Mouse (Mus musculus) bone marrow macrophage, adult 2 months (primary cell): ENCODE data around the gene 2310007B03Rik.

Experiments used
- CTCF ChIP-seq: IDR thresholded peaks from 2 replicates; pipeline ENCODE4 v1.5.1; 2012; ENCODE audit warnings: low read depth, mild to moderate bottlenecking, low read length, moderate library complexity
- POLR2A ChIP-seq: IDR thresholded peaks from 2 replicates; pipeline ENCODE4 v1.6.1; 2012; ENCODE audit warnings: mild to moderate bottlenecking, low read depth, low read length, borderline replicate concordance

DNA sequence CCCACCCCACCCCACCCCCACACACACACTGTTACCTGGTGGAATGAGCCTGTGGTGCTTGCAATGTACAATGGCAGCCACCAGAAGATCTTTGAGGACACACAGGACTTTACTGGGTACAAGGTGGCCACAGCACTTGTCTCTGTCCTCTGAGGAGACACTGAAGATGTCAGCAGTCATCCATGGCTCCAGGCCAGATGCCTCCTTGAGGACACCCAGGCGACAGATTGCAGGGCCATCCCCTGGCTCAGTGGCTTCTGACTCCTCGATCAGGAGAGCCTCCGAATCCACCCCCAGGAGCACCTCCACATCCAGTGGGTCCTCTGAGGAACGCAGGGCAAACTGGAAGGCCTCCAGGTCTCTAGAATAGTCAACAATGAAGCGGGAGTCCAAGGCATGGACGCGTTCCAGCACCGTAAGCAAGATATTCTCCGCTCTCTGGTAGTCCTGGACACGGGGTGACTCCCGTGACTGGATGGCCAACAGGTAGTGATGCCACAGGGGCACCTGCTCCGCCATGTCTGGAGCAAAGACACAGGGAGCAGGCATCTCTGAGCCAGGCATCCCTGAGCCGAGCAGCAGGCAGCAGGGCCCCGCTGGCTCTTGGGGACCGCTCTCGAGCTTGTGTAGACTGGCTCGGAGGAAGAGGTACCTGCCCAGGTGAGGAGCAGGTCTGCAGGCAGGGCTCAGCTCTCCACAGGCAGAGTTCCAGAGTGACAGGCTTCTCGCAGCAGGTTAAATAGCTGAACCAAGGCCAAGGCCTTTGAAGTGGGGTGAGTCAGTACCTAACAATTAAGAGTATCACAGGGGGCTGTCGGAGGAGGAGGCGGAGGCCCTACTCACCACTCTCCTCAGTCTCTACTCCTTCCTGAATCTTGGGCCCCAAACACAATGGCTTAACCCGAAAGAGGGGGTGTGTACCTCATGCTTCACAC lies 915 bp downstream of the 2310007B03Rik start:
- no peak for TF ChIP-seq POLR2A
- TF ChIP-seq CTCF = no peak
